Mouse (Mus musculus) stomach, postnatal 0 days (tissue): ENCODE data around the gene Scube1.

Experiments used
- CTCF ChIP-seq: IDR thresholded peaks from 2 replicates; pipeline ENCODE4 v1.5.1; 2016; ENCODE audit warnings: antibody characterized with exemption, low read depth, mild to moderate bottlenecking, moderate library complexity
- EP300 ChIP-seq: optimal IDR thresholded peaks from 2 replicates; pipeline ENCODE3; 2016; ENCODE audit warnings: antibody characterized with exemption

- TF ChIP-seq CTCF: no peak
- TF ChIP-seq EP300: no peak
Measured at GRCm38 (mm10) chr15:83638196-83638899, 86.5 kb downstream of the Scube1 start.
